Mouse (Mus musculus): ENCODE results near the gene Cebpb. TPM values are rescaled to one million over a fixed set of nuclear protein-coding genes. Genes with fewer than 3 reads are reported as not detected.

The Cebpb gene
- total and polyA plus RNA-seq, 2 experiments from 2014 or later = 5.7 to 8.1 TPM

- DNase-seq (ENCODE audit: low spot score) (no peak), ATAC-seq (no peak)
- H3K9me3 ChIP-seq (ENCODE audit: low read length) = no peaks in the 10 kb centered on the region
- no peak for TF ChIP-seq CTCF (IDR thresholded peaks at IDR 0.05; ENCODE audit: low read depth)
- H3K9ac ChIP-seq (replicated peaks; ENCODE audit: low read length) = no peak overlapping the region
- no peak overlapping the region for H3K27ac ChIP-seq
- H3K27me3 ChIP-seq (ENCODE audit: insufficient read depth, low read length) = no peaks in the 10 kb centered on the region
- no peaks in the 10 kb centered on the region for H3K4me1 ChIP-seq (ENCODE audit: insufficient read depth, low read length)
- no peaks in the 10 kb centered on the region for H3K36me3 ChIP-seq (ENCODE audit: insufficient read depth, low read length)
- WGBS = 71% methylated on average over 15 of the region's 15 CpGs
- no peak overlapping the region for H3K4me3 ChIP-seq (ENCODE audit: low read length)
- no peak overlapping the region for H3K4me2 ChIP-seq (ENCODE audit: low read depth, low read length)
Measured at GRCm38 (mm10) chr2:167708373-167708772, 19.7 kb downstream of the Cebpb start.

- H3K4me2 ChIP-seq (ENCODE audit: low read depth, low read length) = no peak overlapping the region
- no peak overlapping the region for H3K4me3 ChIP-seq (ENCODE audit: low read length)
- no peak for ATAC-seq
- H3K27ac ChIP-seq = no peak overlapping the region
- 63% methylated on average over 6 of the region's 6 CpGs for WGBS
- TF ChIP-seq CTCF (IDR thresholded peaks at IDR 0.05; ENCODE audit: low read depth) = no peak
- no peaks in the 10 kb centered on the region for H3K36me3 ChIP-seq (ENCODE audit: insufficient read depth, low read length)
- no peak overlapping the region for H3K9ac ChIP-seq (replicated peaks; ENCODE audit: low read length)
- no peak for DNase-seq (ENCODE audit: low spot score)
- H3K9me3 ChIP-seq (ENCODE audit: low read length) = no peaks in the 10 kb centered on the region
- H3K4me1 ChIP-seq (ENCODE audit: insufficient read depth, low read length) = no peaks in the 10 kb centered on the region
- H3K27me3 ChIP-seq (ENCODE audit: insufficient read depth, low read length) = no peaks in the 10 kb centered on the region
Measured at GRCm38 (mm10) chr2:167709969-167710368, 21.3 kb downstream of the Cebpb start.

GRCm38 (mm10) chr2:167710574-167710973, 21.9 kb downstream of the Cebpb start:
- H3K4me3 ChIP-seq (ENCODE audit: low read length) = no peak overlapping the region
- TF ChIP-seq CTCF (IDR thresholded peaks at IDR 0.05; ENCODE audit: low read depth) = no peak
- H3K9me3 ChIP-seq (ENCODE audit: low read length) = no peaks in the 10 kb centered on the region
- no peak overlapping the region for H3K27ac ChIP-seq
- WGBS = 40% methylated on average over 6 of the region's 6 CpGs
- no peaks in the 10 kb centered on the region for H3K4me1 ChIP-seq (ENCODE audit: insufficient read depth, low read length)
- H3K9ac ChIP-seq (replicated peaks; ENCODE audit: low read length) = no peak overlapping the region
- DNase-seq (ENCODE audit: low spot score) (no peak), ATAC-seq (no peak)
- no peaks in the 10 kb centered on the region for H3K36me3 ChIP-seq (ENCODE audit: insufficient read depth, low read length)
- H3K27me3 ChIP-seq (ENCODE audit: insufficient read depth, low read length) = no peaks in the 10 kb centered on the region
- no peak overlapping the region for H3K4me2 ChIP-seq (ENCODE audit: low read depth, low read length)

- no peak overlapping the region for H3K27ac ChIP-seq
- 78% methylated on average over 19 of the region's 23 CpGs for WGBS
- no peaks in the 10 kb centered on the region for H3K36me3 ChIP-seq (ENCODE audit: insufficient read depth, low read length)
- H3K27me3 ChIP-seq (ENCODE audit: insufficient read depth, low read length) = no peaks in the 10 kb centered on the region
- H3K4me1 ChIP-seq (ENCODE audit: insufficient read depth, low read length) = no peaks in the 10 kb centered on the region
- DNase-seq (ENCODE audit: low spot score) (peak; percentile 29), ATAC-seq (peak; percentile 57; the same call in 1 of the 2 replicates)
- no peak overlapping the region for H3K9ac ChIP-seq (replicated peaks; ENCODE audit: low read length)
- H3K4me2 ChIP-seq (ENCODE audit: low read depth, low read length) = no peak overlapping the region
- no peaks in the 10 kb centered on the region for H3K9me3 ChIP-seq (ENCODE audit: low read length)
- peak; percentile 66 for TF ChIP-seq CTCF (IDR thresholded peaks at IDR 0.05; ENCODE audit: low read depth)
- H3K4me3 ChIP-seq (ENCODE audit: low read length) = no peak overlapping the region
Measured at GRCm38 (mm10) chr2:167712872-167713821, 24.4 kb downstream of the Cebpb start.

GRCm38 (mm10) chr2:167714298-167714697, 25.6 kb downstream of the Cebpb start:
- no peaks in the 10 kb centered on the region for H3K27me3 ChIP-seq (ENCODE audit: insufficient read depth, low read length)
- WGBS = 84% methylated on average over 6 of the region's 6 CpGs

GRCm38 (mm10) chr2:167715008-167715407, 26.3 kb downstream of the Cebpb start:
- 78% methylated on average over 6 of the region's 6 CpGs for WGBS
- no peak for ATAC-seq
- no peaks in the 10 kb centered on the region for H3K36me3 ChIP-seq (ENCODE audit: insufficient read depth, low read length)
- no peak overlapping the region for H3K4me3 ChIP-seq (ENCODE audit: low read length)
- no peaks in the 10 kb centered on the region for H3K27me3 ChIP-seq (ENCODE audit: insufficient read depth, low read length)
- no peak overlapping the region for H3K9ac ChIP-seq (replicated peaks; ENCODE audit: low read length)
- H3K4me1 ChIP-seq (ENCODE audit: insufficient read depth, low read length) = no peaks in the 10 kb centered on the region
- H3K27ac ChIP-seq = no peak overlapping the region
- no peak overlapping the region for H3K4me2 ChIP-seq (ENCODE audit: low read depth, low read length)
- H3K9me3 ChIP-seq (ENCODE audit: low read length) = no peaks in the 10 kb centered on the region
- no peak for TF ChIP-seq CTCF (IDR thresholded peaks at IDR 0.05; ENCODE audit: low read depth)
- no peak for DNase-seq (ENCODE audit: low spot score)

More at GRCm38 (mm10) chr2:167714298-167714697, 25.6 kb downstream of the Cebpb start:
- no peak overlapping the region for H3K4me2 ChIP-seq (ENCODE audit: low read depth, low read length)
- DNase-seq (ENCODE audit: low spot score) (no peak), ATAC-seq (no peak)
- H3K36me3 ChIP-seq (ENCODE audit: insufficient read depth, low read length) = no peaks in the 10 kb centered on the region
- TF ChIP-seq CTCF (IDR thresholded peaks at IDR 0.05; ENCODE audit: low read depth) = no peak
- H3K9me3 ChIP-seq (ENCODE audit: low read length) = no peaks in the 10 kb centered on the region
- no peaks in the 10 kb centered on the region for H3K4me1 ChIP-seq (ENCODE audit: insufficient read depth, low read length)
- H3K27ac ChIP-seq = no peak overlapping the region
- H3K9ac ChIP-seq (replicated peaks; ENCODE audit: low read length) = no peak overlapping the region
- no peak overlapping the region for H3K4me3 ChIP-seq (ENCODE audit: low read length)

- no peak overlapping the region for H3K9ac ChIP-seq (replicated peaks; ENCODE audit: low read length)
- no peaks in the 10 kb centered on the region for H3K27me3 ChIP-seq (ENCODE audit: insufficient read depth, low read length)
- H3K9me3 ChIP-seq (ENCODE audit: low read length) = no peaks in the 10 kb centered on the region
- H3K4me1 ChIP-seq (ENCODE audit: insufficient read depth, low read length) = no peaks in the 10 kb centered on the region
- 80% methylated on average over 1 of the region's 1 CpGs for WGBS
- TF ChIP-seq CTCF (IDR thresholded peaks at IDR 0.05; ENCODE audit: low read depth) = no peak
- H3K36me3 ChIP-seq (ENCODE audit: insufficient read depth, low read length) = no peaks in the 10 kb centered on the region
- H3K4me3 ChIP-seq (ENCODE audit: low read length) = no peak overlapping the region
- DNase-seq (ENCODE audit: low spot score) = no peak
- ATAC-seq = no peak
- no peak overlapping the region for H3K4me2 ChIP-seq (ENCODE audit: low read depth, low read length)
- no peak overlapping the region for H3K27ac ChIP-seq
Measured at GRCm38 (mm10) chr2:167717208-167717607, 28.5 kb downstream of the Cebpb start.

Data from hindbrain, postnatal 0 days (tissue).